ENCODE assay signal across 25 mouse cellular contexts in the genomic region with DNA sequence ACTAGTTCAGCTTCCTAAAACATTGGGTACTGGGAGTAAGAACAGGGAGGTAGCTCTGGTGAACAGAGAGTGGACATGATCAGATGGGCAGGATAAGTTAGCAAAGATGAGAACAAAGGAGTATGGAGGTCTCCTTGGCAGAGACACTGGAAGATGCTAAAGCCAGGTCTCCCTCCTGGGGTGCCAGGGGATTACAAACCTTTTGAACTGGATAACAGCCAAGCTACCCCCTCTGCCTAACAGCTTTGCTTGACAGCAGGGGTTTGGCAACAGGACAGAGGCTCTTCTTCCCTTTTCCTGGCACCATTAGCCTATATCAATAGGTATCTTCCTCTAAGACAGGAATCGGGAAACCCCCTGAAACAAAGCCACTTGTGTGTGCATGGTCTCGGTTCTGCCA.
DNase-seq lines count a peak whose midpoint lies in the region; ATAC-seq and TF ChIP-seq lines count a peak whose summit lies in the region.
"Had no signal": no experiment of that assay in that cellular context is flagged by ENCODE, and none has a peak within 500 bp of the region (broad histone marks: within the 10 kb centered on the region; RNA-seq: fewer than 3 reads in every experiment).

No protein-coding gene starts in this region.

- TF ChIP-seq CTCF in midbrain, postnatal 0 days (IDR thresholded peaks at IDR 0.05): no peak

- H3K36me3 ChIP-seq in midbrain, postnatal 0 days (ENCODE audit: insufficient read depth, low read length): no peaks in the 10 kb centered on the region
- no peaks in the 10 kb centered on the region for H3K36me3 ChIP-seq in midbrain, embryonic 13.5 days
- H3K36me3 ChIP-seq: embryonic facial prominence, embryonic 13.5 days; forebrain, embryonic 12.5 days; G1E; heart, embryonic 12.5 days; hindbrain, embryonic 13.5 days; liver, embryonic 12.5 days; neural tube, embryonic 13.5 days had no signal

- H3K9ac ChIP-seq in midbrain, postnatal 0 days (replicated peaks; ENCODE audit: low read length, poor library complexity, severe bottlenecking): no peak overlapping the region
- no peak overlapping the region for H3K9ac ChIP-seq in midbrain, embryonic 13.5 days (replicated peaks)
- H3K9ac ChIP-seq: embryonic facial prominence, embryonic 13.5 days; forebrain, embryonic 12.5 days; heart, embryonic 12.5 days; hindbrain, embryonic 13.5 days; liver, embryonic 12.5 days; liver, postnatal 0 days; neural tube, embryonic 13.5 days had no signal

- peak; percentile 33 for DNase-seq in cerebellum, adult 11 months
- DNase-seq in midbrain, postnatal 0 days (ENCODE audit: low spot score): peak; percentile 29
- DNase-seq in cerebellum, postnatal 14 days: peak; percentile 61 to 82
- no peak for DNase-seq in ovary, postnatal 14 days (ENCODE audit: low spot score)
- DNase-seq in urinary bladder, adult 2 months (ENCODE audit: low spot score): no peak
- DNase-seq: adrenal gland, adult 8-10 months; embryo, embryonic 11 days; gastrocnemius, postnatal 25 days; heart, adult 2 months; heart, postnatal 4 days; kidney, adult 11 months; liver, postnatal 0 days; lung, postnatal 36 days had no signal

- H3K4me3 ChIP-seq in midbrain, postnatal 0 days (ENCODE audit: low read depth, low read length): no peak overlapping the region
- no peak overlapping the region for H3K4me3 ChIP-seq in midbrain, embryonic 13.5 days (replicated peaks)
- H3K4me3 ChIP-seq: embryonic facial prominence, embryonic 13.5 days; forebrain, embryonic 12.5 days; heart, adult 2 months; heart, embryonic 12.5 days; hindbrain, embryonic 13.5 days; left cerebral cortex, adult 2 months; liver, embryonic 12.5 days; neural tube, embryonic 13.5 days had no signal

- ATAC-seq in cerebellum, adult (ENCODE audit: insufficient number of reproducible peaks, low FRiP score, low TSS enrichment): no peak
- no peak for ATAC-seq in midbrain, postnatal 0 days (ENCODE audit: low FRiP score)
- no peak for ATAC-seq in midbrain, embryonic 13.5 days
- ATAC-seq: inflammation-experienced regulatory T-cells, adult 6 months; liver, embryonic 12.5 days; liver, postnatal 0 days had no signal

- 40% methylated on average over 2 of the region's 2 CpGs for WGBS in midbrain, postnatal 0 days
- WGBS in midbrain, embryonic 13.5 days: 22% methylated on average over 2 of the region's 2 CpGs

- no peak overlapping the region for H3K27ac ChIP-seq in midbrain, postnatal 0 days (ENCODE audit: low read depth, low read length)
- no peak overlapping the region for H3K27ac ChIP-seq in midbrain, embryonic 13.5 days
- H3K27ac ChIP-seq: embryonic facial prominence, embryonic 13.5 days; forebrain, embryonic 12.5 days; heart, adult 2 months; hindbrain, embryonic 13.5 days; left cerebral cortex, adult 2 months; liver, embryonic 12.5 days; neural tube, embryonic 13.5 days had no signal

- H3K4me1 ChIP-seq in midbrain, postnatal 0 days (ENCODE audit: insufficient read depth, low read length): no peaks in the 10 kb centered on the region
- peaks cover 5% of the 10 kb centered on the region; the same call in 1 of the 2 replicates for H3K4me1 ChIP-seq in midbrain, embryonic 13.5 days (replicated peaks)
- H3K4me1 ChIP-seq: liver, embryonic 12.5 days had no signal

- no peaks in the 10 kb centered on the region for H3K27me3 ChIP-seq in midbrain, postnatal 0 days (ENCODE audit: insufficient read depth, low read length)
- no peaks in the 10 kb centered on the region for H3K27me3 ChIP-seq in midbrain, embryonic 13.5 days
- H3K27me3 ChIP-seq: embryonic facial prominence, embryonic 13.5 days; forebrain, embryonic 12.5 days; heart, embryonic 12.5 days; liver, embryonic 12.5 days; neural tube, embryonic 13.5 days had no signal

- no peak overlapping the region for H3K4me2 ChIP-seq in midbrain, postnatal 0 days (ENCODE audit: low read depth, low read length, poor library complexity, severe bottlenecking)
- no peak overlapping the region for H3K4me2 ChIP-seq in midbrain, embryonic 13.5 days (replicated peaks)
- H3K4me2 ChIP-seq: embryonic facial prominence, embryonic 13.5 days; forebrain, embryonic 12.5 days; heart, embryonic 12.5 days; hindbrain, embryonic 13.5 days; liver, embryonic 12.5 days; midbrain, embryonic 11.5 days; neural tube, embryonic 13.5 days had no signal

- H3K9me3 ChIP-seq in midbrain, postnatal 0 days (ENCODE audit: low read length): no peaks in the 10 kb centered on the region
- H3K9me3 ChIP-seq in midbrain, embryonic 13.5 days: no peaks in the 10 kb centered on the region
- H3K9me3 ChIP-seq: embryonic facial prominence, embryonic 13.5 days; forebrain, embryonic 12.5 days; heart, embryonic 12.5 days; hindbrain, embryonic 13.5 days; liver, embryonic 12.5 days; neural tube, embryonic 13.5 days had no signal

Comparison
In these comparisons a context has a peak if more than half of its experiments do, and no peak if none do; other contexts are left out.
1. DNase-seq: peak in cerebellum, adult 11 months (single experiment), midbrain, postnatal 0 days (single experiment) and cerebellum, postnatal 14 days (2 of 2); none in ovary, postnatal 14 days (single experiment) and urinary bladder, adult 2 months (single experiment).